Mouse (Mus musculus) spleen, adult 2 months (tissue): ENCODE measurements around the gene Cep170b.

ENCODE experiments used
- CTCF ChIP-seq: fragments of 200-500 bp; IDR thresholded peaks from 2 replicates; pipeline ENCODE4 v1.5.1; 2011; ENCODE audit warnings: mild to moderate bottlenecking, inconsistent platforms; ENCODE audit not compliant: insufficient read depth, insufficient read length, insufficient replicate concordance; ENCODE audit errors: extremely low read depth
- POLR2A ChIP-seq: fragments of 200-500 bp; IDR thresholded peaks from 2 replicates; pipeline ENCODE4 v1.6.1; 2011; ENCODE audit warnings: low read depth, low read length, inconsistent platforms

DNA sequence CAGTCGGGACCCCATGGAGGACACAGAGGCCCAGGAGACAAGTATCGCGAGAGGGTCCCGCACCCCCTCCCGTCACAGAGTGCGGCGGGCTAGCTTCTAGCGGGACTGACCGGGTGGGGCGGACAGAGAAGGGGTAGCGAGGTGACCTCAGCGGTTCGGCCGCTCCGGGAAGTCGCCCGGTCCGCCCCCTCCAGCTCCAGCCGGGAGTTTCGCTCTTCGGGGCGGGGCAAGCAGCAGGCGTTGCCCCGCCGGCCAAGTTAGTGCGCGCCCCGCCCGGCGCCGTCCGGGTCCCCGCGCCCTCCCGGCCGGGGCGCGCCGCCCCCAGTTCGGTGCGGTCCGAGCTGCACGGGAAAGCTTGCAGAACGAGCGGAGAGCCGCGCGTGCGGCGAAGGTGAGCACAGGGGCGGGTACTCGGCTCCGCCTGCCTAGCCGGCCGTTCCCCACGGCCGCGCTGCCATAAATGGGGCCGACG is 41.7 kb upstream of the Cep170b start, which contains the start of gene Zbtb42:
- TF ChIP-seq POLR2A = no peak
- TF ChIP-seq CTCF = no peak
